Mouse (Mus musculus) gastrocnemius, adult 2 months (tissue): ENCODE measurements around the gene Lmx1a. TPM values are rescaled to one million over a fixed set of nuclear protein-coding genes. Genes with fewer than 3 reads are reported as not detected.

Experiments
- DNase-seq: peaks from one replicate; pipeline ENCODE4 v3.0.0; 2022
- H3K27ac ChIP-seq: fragments of 200-600 bp; 2 replicates; pipeline ENCODE4 v1.8.1; 2022; ENCODE audit warnings: mild to moderate bottlenecking
- H3K4me3 ChIP-seq: fragments of 200-600 bp; 2 replicates; pipeline ENCODE4 v1.8.1; 2022; ENCODE audit warnings: mild to moderate bottlenecking, moderate library complexity
- CTCF ChIP-seq: fragments of 200-600 bp; IDR thresholded peaks from 2 replicates; pipeline ENCODE4 v1.8.1; 2022; ENCODE audit warnings: antibody characterized with exemption, mild to moderate bottlenecking, moderate library complexity
- intact Hi-C: fragments of 180-260 bp; cut with DNase I; formaldehyde crosslinking; loops from one replicate; pipeline ENCODE4 v1.15.1; 2025
- total RNA-seq, 2 experiments: library from RNA; stranded (reverse); gene quantifications; 2 replicates each; pipeline ENCODE4 v1.2.3; 2021

Gene Lmx1a
- total RNA-seq, 2 experiments from 2014 or later, result 0.14 to 0.20 TPM

GRCm38 (mm10) chr1:167705527-167705926 is 16.5 kb downstream of the Lmx1a start:
- DNase-seq, result no peak
- H3K27ac ChIP-seq, result no peak overlapping the region
- no peak for TF ChIP-seq CTCF
- H3K4me3 ChIP-seq, result no peak overlapping the region
- intact Hi-C loops, result no loop called here

GRCm38 (mm10) chr1:167708761-167709160 is 19.7 kb downstream of the Lmx1a start:
- no peak overlapping the region for H3K4me3 ChIP-seq
- no peak for TF ChIP-seq CTCF
- H3K27ac ChIP-seq, result no peak overlapping the region
- DNase-seq, result no peak
- intact Hi-C loops, result no loop called here

GRCm38 (mm10) chr1:167715730-167716341 is 26.8 kb downstream of the Lmx1a start:
- intact Hi-C loops, result no loop called here
- Histone ChIP-seq H3K27ac (no peak overlapping the region), H3K4me3 (no peak overlapping the region)
- no peak for TF ChIP-seq CTCF
- no peak for DNase-seq

GRCm38 (mm10) chr1:167734471-167734870 is 45.4 kb downstream of the Lmx1a start:
- no peak for TF ChIP-seq CTCF
- peak; percentile 20 for DNase-seq

GRCm38 (mm10) chr1:167736793-167737192 is 47.8 kb downstream of the Lmx1a start:
- Histone ChIP-seq H3K4me3 (no peak overlapping the region), H3K27ac (no peak overlapping the region)
- no peak for TF ChIP-seq CTCF
- no peak for DNase-seq
- intact Hi-C loops, result no loop called here

More at GRCm38 (mm10) chr1:167734471-167734870, 45.4 kb downstream of the Lmx1a start:
- intact Hi-C loops, result no loop called here
- Histone ChIP-seq H3K27ac (no peak overlapping the region), H3K4me3 (no peak overlapping the region)

GRCm38 (mm10) chr1:167739286-167739685 is 50.2 kb downstream of the Lmx1a start:
- Histone ChIP-seq H3K4me3 (no peak overlapping the region), H3K27ac (no peak overlapping the region)
- intact Hi-C loops, result no loop called here
- DNase-seq, result peak; percentile 32
- TF ChIP-seq CTCF, result no peak

- Histone ChIP-seq H3K4me3 (no peak overlapping the region), H3K27ac (no peak overlapping the region)
- intact Hi-C loops, result no loop called here
- DNase-seq, result no peak
- no peak for TF ChIP-seq CTCF
These were observed 57.6 kb downstream of the Lmx1a start for GRCm38 (mm10) chr1:167746676-167747075.

GRCm38 (mm10) chr1:167752661-167753060 is 63.6 kb downstream of the Lmx1a start:
- DNase-seq, result no peak
- H3K4me3 ChIP-seq, result no peak overlapping the region
- intact Hi-C loops, result no loop called here
- no peak overlapping the region for H3K27ac ChIP-seq
- no peak for TF ChIP-seq CTCF

DNA sequence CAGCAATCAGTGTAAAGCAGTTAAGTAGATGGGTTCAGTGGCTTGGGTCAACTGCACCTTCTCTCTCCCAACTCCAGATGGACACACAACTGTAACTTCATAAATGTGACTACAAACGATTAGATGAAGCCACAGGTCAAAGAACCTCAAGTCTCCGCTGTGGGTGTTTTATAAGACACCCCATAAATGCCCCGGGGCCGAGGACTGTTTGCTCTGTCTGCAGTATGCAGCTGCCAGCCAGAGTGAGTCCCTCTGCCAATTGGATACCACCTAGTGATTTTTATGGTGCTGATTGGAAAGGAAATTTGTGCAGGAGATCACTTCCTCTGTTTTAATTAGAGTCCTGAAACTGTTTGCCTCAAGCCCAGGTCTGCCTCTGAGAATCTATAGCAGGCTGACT is 65.0 kb downstream of the Lmx1a start:
- TF ChIP-seq CTCF, result no peak
- Histone ChIP-seq H3K27ac (no peak overlapping the region), H3K4me3 (no peak overlapping the region)
- intact Hi-C loops, result no loop called here
- no peak for DNase-seq

DNA sequence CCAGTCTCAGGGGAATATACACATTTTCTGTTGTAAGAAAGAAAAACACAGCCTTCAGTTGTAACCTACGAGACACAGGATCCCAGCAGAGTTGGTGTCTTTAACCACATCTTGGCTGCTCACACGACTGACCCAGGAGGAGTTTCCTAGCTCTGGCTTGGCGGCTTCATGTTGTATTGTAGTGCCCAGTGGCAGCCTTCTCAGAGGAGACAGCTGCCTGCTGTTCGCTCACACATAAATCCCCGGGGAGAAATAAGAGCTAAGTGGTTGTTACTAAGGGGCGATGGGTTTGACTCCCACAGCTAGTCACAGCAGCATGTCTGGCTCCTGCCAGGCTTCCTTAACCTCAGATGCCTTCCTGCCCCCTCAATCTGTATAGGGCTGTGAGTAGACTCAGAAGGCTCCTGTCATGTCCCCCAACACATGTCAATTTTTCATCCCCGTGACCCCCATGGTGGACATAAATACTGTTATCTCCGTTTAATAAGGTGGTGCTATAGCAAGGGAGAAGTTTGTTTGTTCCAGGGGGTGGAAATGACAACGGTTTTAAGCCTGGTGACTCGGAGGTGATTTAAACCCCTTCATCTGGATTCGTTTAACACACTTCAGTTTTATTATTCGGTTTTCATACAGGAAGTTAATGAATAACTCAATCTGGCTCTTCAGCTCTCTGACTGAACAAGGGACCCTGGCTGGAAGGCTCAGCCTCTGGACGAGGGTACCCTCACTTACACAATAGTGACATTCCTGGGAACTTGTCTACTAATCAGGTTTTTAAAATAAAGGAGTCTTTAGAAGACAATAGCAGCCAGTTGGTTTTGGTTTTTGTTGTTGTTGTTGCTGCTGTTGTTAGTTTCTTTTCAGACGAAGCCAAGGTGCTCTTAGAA is 65.8 kb downstream of the Lmx1a start:
- no peak for DNase-seq
- Histone ChIP-seq H3K4me3 (no peak overlapping the region), H3K27ac (no peak overlapping the region)
- intact Hi-C loops, result no loop called here
- no peak for TF ChIP-seq CTCF

DNA sequence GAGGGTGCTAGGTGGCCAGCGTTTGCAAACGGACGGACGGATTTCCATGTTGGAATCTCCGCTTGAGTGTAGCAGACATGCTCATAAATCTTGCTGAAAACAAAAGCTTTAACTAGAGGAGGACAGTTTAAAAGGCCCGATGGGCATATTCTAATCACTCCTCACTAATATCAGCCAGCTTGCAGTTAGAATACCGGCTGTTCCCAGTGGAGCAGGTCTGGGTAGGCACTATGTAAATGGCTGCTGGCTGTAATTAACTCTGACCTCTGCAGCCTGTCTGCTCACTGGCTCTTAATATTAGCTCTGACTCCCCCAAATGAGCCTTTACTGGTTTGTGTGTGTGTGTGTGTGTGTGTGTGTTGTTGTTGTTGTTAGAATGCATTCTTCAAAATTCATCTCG is 69.2 kb downstream of the Lmx1a start:
- H3K4me3 ChIP-seq, result no peak overlapping the region
- DNase-seq, result no peak
- intact Hi-C loops, result no loop called here
- no peak overlapping the region for H3K27ac ChIP-seq
- no peak for TF ChIP-seq CTCF

DNA sequence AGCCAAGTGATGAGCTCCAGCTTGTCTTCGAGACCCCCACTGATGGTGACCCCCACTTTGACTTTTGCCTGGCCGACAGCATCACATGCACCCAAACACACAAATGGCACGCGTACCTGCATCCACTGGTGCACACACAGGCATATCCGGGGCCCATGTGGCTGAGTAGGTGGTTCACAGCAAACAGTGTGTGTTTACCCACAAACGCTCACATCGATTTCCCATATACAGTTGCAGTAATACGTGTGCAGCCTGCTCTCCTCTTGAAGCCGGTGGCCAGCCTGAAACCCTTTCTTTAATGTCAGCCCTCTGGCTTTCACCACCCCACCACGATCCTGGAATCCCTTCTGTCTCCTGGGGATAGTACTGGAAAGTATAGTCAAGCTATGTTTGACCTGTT is 71.3 kb downstream of the Lmx1a start:
- no peak for TF ChIP-seq CTCF
- intact Hi-C loops, result no loop called here
- Histone ChIP-seq H3K4me3 (no peak overlapping the region), H3K27ac (no peak overlapping the region)
- DNase-seq, result no peak

GRCm38 (mm10) chr1:167761785-167762223 is 72.8 kb downstream of the Lmx1a start:
- no peak overlapping the region for H3K4me3 ChIP-seq
- no peak for TF ChIP-seq CTCF
- intact Hi-C loops, result no loop called here
- H3K27ac ChIP-seq, result no peak overlapping the region
- no peak for DNase-seq
